Mouse (Mus musculus) hindbrain, embryonic 14.5 days (tissue): ENCODE data around the gene Ints13. TPM values are rescaled to one million over a fixed set of nuclear protein-coding genes. Genes with fewer than 3 reads are reported as not detected.
A peak's percentile ranks its signal among the peaks of the same experiment; 100 is the strongest.

Source experiments
- ATAC-seq: fragments of 200-750 bp; cut with Nextera tagmentation; 2 replicates; pipeline ENCODE4 v1.8.0; 2017; ENCODE audit warnings: moderate number of reproducible peaks, mild to moderate bottlenecking, moderate TSS enrichment, moderate library complexity; ENCODE audit not compliant: low FRiP score
- DNase-seq: peaks from one replicate; pipeline ENCODE4 v3.0.0-alpha.2; 2015; ENCODE audit warnings: low spot score
- H3K27ac ChIP-seq: fragments of 300-500 bp; sonication (generic); 2 replicates; pipeline ENCODE4 v1.5.1; 2014; ENCODE audit warnings: mild to moderate bottlenecking, moderate library complexity
- H3K27me3 ChIP-seq: fragments of 300-500 bp; sonication (generic); 2 replicates; pipeline ENCODE4 v1.6.1; 2014; ENCODE audit warnings: mild to moderate bottlenecking, low read length, mixed read lengths; ENCODE audit not compliant: control insufficient read depth, insufficient read depth
- H3K36me3 ChIP-seq: fragments of 300-500 bp; sonication (generic); replicated peaks from 2 replicates; pipeline ENCODE4 v1.6.1; 2014; ENCODE audit not compliant: control insufficient read depth, insufficient read depth
- H3K4me1 ChIP-seq: fragments of 300-500 bp; sonication (generic); replicated peaks from 2 replicates; pipeline ENCODE4 v1.6.1; 2014; ENCODE audit warnings: antibody characterized with exemption, low read length, mixed read lengths; ENCODE audit not compliant: control insufficient read depth, insufficient read depth
- H3K4me2 ChIP-seq: fragments of 300-500 bp; sonication (generic); replicated peaks from 2 replicates; pipeline ENCODE4 v1.6.1; 2014; ENCODE audit warnings: mild to moderate bottlenecking, moderate library complexity
- H3K4me3 ChIP-seq: fragments of 300-500 bp; sonication (generic); replicated peaks from 2 replicates; pipeline ENCODE4 v1.5.1; 2014; ENCODE audit warnings: mild to moderate bottlenecking, low read length
- H3K9ac ChIP-seq: fragments of 300-500 bp; sonication (generic); 2 replicates; pipeline ENCODE4 v1.6.1; 2014
- H3K9me3 ChIP-seq: fragments of 300-500 bp; sonication (generic); 2 replicates; pipeline ENCODE4 v1.6.1; 2016; ENCODE audit warnings: low read length; ENCODE audit not compliant: control insufficient read depth
- WGBS: fragments of 180-500 bp; shearing (Covaris S2); extraction: QIAGEN DNeasy Blood & Tissue Kit; methylation state at CpG from one replicate; pipeline ENCODE4 v1.1.7; 2014; 5-methylcytosine and 5-hydroxymethylcytosine counted together
- polyA plus RNA-seq: library from polyadenylated mRNA; unstranded; fragments of >200 nt; fragmentation: Nextera tagmentation; extraction: Ambion mirVana; gene quantifications from 2 replicates; pipeline ENCODE4 v1.2.1, GENCODE M21; 2014

The Ints13 gene
- polyA plus RNA-seq, 1 experiment from 2014 or later = 44.8 TPM

DNA sequence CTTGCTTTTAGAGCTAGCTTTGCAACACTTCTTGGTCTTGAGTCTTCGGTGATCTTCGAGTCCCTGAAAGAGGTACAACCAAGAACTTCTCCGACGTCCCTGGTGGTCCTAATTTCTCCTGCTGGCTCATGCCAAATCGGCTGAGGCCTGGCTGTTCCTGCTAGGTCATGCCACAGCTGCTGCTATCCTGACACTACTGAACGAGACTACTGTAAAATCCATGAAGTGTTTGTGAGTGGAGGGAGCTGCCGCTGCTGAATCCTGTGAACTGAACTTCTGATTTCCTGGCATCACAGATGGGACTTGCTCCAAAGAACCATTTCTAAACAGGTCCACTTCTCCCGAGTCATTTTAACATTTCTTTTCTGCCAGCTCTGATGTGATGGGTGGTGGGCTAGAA, 64.3 kb downstream of the Ints13 start:
- no peak for ATAC-seq
- H3K27ac ChIP-seq = no peak overlapping the region
- no peak for DNase-seq
- H3K4me2 ChIP-seq = no peak overlapping the region
- H3K4me1 ChIP-seq = no peaks in the 10 kb centered on the region
- no peak overlapping the region for H3K9ac ChIP-seq
- no peak overlapping the region for H3K4me3 ChIP-seq
- H3K36me3 ChIP-seq = no peaks in the 10 kb centered on the region
- H3K9me3 ChIP-seq = no peaks in the 10 kb centered on the region
- H3K27me3 ChIP-seq = no peaks in the 10 kb centered on the region
- WGBS = 90% methylated on average over 8 of the region's 8 CpGs

- Histone ChIP-seq H3K36me3 (no peaks in the 10 kb centered on the region), H3K27ac (no peak overlapping the region), H3K4me1 (no peaks in the 10 kb centered on the region), H3K4me2 (no peak overlapping the region), H3K4me3 (no peak overlapping the region), H3K9me3 (no peaks in the 10 kb centered on the region), H3K27me3 (no peaks in the 10 kb centered on the region), H3K9ac (no peak overlapping the region)
- DNase-seq (no peak), ATAC-seq (no peak)
- WGBS = 83% methylated on average over 8 of the region's 8 CpGs
These were observed 66.1 kb downstream of the Ints13 start for GRCm38 (mm10) chr6:146511511-146511910.

DNA sequence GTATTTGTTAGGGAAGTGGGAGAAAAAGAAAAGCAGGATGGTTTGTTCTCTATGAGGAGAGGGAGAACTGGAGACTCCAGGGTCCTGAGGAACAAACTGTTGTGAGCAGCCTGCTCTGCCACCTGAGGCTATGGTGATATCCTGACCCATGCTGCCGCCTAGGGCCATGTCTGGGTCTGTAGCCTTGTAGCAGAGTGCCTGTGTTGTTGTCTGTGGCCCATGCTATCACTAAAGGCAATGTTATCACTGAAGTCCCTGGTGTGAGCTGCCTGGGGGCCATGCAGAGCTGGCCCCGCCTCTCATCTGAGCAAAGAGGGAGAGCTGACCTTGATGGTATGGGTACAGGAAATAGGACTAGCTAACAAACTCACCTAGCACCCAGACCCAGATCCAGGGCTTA, 67.7 kb downstream of the Ints13 start:
- 84% methylated on average over 2 of the region's 2 CpGs for WGBS
- Histone ChIP-seq H3K4me2 (no peak overlapping the region), H3K9ac (no peak overlapping the region), H3K27me3 (0 out of 2 replicates have a peak, but pooled peaks cover 2% of the 10 kb centered on the region), H3K4me1 (no peaks in the 10 kb centered on the region), H3K4me3 (no peak overlapping the region), H3K36me3 (no peaks in the 10 kb centered on the region), H3K9me3 (no peaks in the 10 kb centered on the region), H3K27ac (no peak overlapping the region)
- DNase-seq = no peak
- ATAC-seq = no peak

DNA sequence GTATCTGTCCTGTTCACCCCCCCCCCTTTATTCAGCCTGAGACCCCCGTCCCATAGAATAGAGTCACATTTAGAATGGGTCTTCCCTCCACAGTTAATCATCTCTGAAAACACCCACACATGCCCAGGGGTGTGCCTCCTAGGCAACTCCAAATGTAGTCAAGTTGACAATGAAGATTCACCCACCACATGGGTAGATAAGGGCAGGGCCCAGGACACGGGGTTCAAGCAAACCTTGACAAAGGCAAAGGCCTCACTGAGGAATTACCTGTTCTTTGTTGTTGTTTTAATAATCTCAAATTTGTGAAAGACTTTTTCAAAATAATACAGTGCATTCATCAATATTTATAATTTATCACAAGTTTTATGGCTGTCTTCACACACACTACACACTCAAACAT, 73.2 kb downstream of the Ints13 start:
- Histone ChIP-seq H3K4me3 (no peak overlapping the region), H3K4me1 (peaks cover 11% of the 10 kb centered on the region), H3K27me3 (peaks cover 30% of the 10 kb centered on the region), H3K36me3 (no peaks in the 10 kb centered on the region), H3K4me2 (no peak overlapping the region), H3K27ac (no peak overlapping the region), H3K9ac (no peak overlapping the region), H3K9me3 (no peaks in the 10 kb centered on the region)
- 82% methylated on average over 2 of the region's 2 CpGs for WGBS
- no peak for ATAC-seq
- no peak for DNase-seq

DNA sequence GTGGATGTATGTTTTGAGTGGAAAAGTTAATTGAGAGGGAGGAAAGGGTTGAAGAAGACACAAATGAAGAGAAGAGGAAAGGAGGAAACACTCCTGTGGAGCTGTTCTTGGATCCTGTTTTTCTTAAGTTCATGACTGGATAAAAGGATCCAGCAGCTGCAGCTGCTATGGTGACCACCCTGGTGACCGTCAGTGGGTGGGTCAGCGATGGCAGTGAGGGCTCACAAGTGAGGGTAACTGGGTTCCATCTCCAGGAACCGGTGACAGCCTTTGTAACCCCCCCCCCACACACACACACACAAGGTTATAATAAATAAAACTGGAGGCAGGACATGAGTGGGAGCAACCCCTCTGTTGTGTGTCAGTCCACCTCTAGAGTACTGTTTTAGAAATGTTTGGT, 74.8 kb downstream of the Ints13 start:
- H3K4me2 ChIP-seq = peak overlapping the region; percentile 100
- H3K9ac ChIP-seq = peak overlapping the region; percentile 60; the same call in 1 of the 2 replicates
- no peaks in the 10 kb centered on the region for H3K36me3 ChIP-seq
- no peak for ATAC-seq
- H3K27ac ChIP-seq = no peak overlapping the region
- peak overlapping the region; percentile 62 for H3K4me3 ChIP-seq
- peaks cover 30% of the 10 kb centered on the region for H3K27me3 ChIP-seq
- peaks cover 11% of the 10 kb centered on the region for H3K4me1 ChIP-seq
- H3K9me3 ChIP-seq = no peaks in the 10 kb centered on the region
- no peak for DNase-seq
- WGBS = 42% methylated on average over 3 of the region's 3 CpGs

- DNase-seq (peak; percentile 59), ATAC-seq (peak; percentile 89)
- Histone ChIP-seq H3K9ac (peak within 1 kb of the TSS; percentile 60), H3K4me1 (peaks cover 11% of the 10 kb centered on the region), H3K4me3 (peak within 1 kb of the TSS; percentile 62), H3K9me3 (no peaks in the 10 kb centered on the region), H3K27ac (no peak within 1 kb of the TSS), H3K27me3 (peaks cover 30% of the 10 kb centered on the region), H3K36me3 (no peaks in the 10 kb centered on the region), H3K4me2 (peak within 1 kb of the TSS; percentile 100)
- 1% methylated on average over 70 of the region's 70 CpGs for WGBS
These were observed 75.5 kb downstream of the Ints13 start, which contains the start of gene Itpr2 for GRCm38 (mm10) chr6:146501866-146502804. Gene Itpr2, minus strand, starts transcription at chr6:146502223.

DNA sequence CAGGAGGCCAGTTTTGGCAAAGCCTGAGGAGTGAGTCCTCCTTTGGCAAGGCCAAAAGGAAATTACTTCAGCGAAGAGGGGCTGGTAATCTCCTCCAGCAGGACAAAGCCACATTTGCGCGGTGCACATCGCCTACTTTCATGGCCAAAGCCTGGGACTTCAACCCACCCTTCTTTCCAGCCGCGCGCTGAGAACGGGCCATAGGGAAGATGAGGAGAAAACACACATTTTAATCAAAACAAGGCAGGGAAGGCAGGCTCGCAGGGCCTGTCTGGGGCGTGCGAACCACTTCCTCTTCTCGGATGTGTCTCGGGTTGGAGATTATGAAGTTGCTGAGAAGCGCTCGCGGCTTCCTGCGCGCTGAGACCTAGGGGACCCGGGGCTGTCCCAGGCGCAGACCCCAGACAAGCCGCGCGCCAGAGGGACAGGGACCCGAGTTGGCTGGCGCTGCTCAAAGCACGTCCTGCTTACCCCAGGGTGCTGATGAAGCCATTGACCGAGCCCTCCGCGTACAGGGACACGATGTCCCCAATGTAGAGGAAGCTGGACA, 76.2 kb downstream of the Ints13 start:
- Histone ChIP-seq H3K27ac (no peak overlapping the region), H3K4me1 (peaks cover 11% of the 10 kb centered on the region), H3K27me3 (peaks cover 30% of the 10 kb centered on the region), H3K4me2 (peak overlapping the region; percentile 100), H3K9me3 (no peaks in the 10 kb centered on the region), H3K36me3 (no peaks in the 10 kb centered on the region), H3K9ac (peak overlapping the region; percentile 60), H3K4me3 (peak overlapping the region; percentile 62)
- ATAC-seq (peak; percentile 25; the same call in 1 of the 2 replicates), DNase-seq (no peak)
- under 1% methylated on average over 30 of the region's 30 CpGs for WGBS

DNA sequence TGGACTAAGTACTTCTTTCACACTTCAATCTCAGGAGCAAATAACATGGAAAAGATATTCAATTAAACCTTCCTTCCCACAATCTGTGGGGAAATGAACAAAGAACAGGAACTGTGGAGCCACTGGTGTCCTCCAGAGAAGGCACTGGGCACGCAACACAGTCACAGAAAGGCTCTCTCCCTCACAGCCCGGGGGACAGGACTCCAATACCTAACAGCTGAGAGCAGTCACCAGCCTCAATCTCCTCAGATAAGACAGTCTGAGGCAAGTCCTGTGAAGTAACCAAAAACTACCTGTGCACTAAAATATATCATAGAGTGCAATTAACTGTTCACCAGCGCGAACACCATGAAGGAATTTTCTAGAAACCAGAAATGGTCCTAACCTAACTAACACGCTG, 76.9 kb downstream of the Ints13 start:
- DNase-seq = no peak
- Histone ChIP-seq H3K36me3 (no peaks in the 10 kb centered on the region), H3K9ac (no peak overlapping the region), H3K9me3 (no peaks in the 10 kb centered on the region), H3K27me3 (peaks cover 30% of the 10 kb centered on the region), H3K4me1 (peaks cover 11% of the 10 kb centered on the region), H3K4me3 (peak overlapping the region; percentile 62), H3K4me2 (peak overlapping the region; percentile 100), H3K27ac (no peak overlapping the region)
- no peak for ATAC-seq
- WGBS = 76% methylated on average over 5 of the region's 5 CpGs

DNA sequence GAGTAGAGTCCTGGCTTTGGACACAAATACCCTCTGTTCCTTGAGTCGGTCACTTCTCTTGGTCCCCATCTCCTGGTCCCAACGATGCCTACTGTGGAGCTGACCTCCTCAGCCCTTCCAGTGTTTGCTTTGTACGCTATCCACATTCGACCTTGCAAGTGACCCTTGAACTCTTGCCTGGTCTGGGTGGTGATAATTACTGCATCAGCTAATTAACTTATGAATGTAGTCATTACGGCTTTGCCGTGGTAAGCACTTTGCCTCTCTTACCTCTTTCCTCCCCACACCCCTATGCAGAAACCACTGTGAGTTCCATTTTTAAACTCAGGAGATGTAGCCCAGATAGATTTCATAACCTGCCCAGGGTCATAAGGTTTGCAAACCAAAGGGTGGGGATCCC, 77.4 kb downstream of the Ints13 start:
- Histone ChIP-seq H3K27me3 (peaks cover 30% of the 10 kb centered on the region), H3K27ac (no peak overlapping the region), H3K9me3 (no peaks in the 10 kb centered on the region), H3K36me3 (no peaks in the 10 kb centered on the region), H3K4me1 (peaks cover 11% of the 10 kb centered on the region), H3K4me2 (no peak overlapping the region), H3K4me3 (no peak overlapping the region), H3K9ac (no peak overlapping the region)
- DNase-seq (no peak), ATAC-seq (no peak)
- 75% methylated on average over 6 of the region's 6 CpGs for WGBS
